Mouse (Mus musculus): Measurements from ENCODE around the gene Tars2. TPM values are rescaled to one million over a fixed set of nuclear protein-coding genes. Genes with fewer than 3 reads are reported as not detected.

The Tars2 gene
- total RNA-seq, 2 experiments from 2014 or later: 39.9 to 40.0 TPM

DNA sequence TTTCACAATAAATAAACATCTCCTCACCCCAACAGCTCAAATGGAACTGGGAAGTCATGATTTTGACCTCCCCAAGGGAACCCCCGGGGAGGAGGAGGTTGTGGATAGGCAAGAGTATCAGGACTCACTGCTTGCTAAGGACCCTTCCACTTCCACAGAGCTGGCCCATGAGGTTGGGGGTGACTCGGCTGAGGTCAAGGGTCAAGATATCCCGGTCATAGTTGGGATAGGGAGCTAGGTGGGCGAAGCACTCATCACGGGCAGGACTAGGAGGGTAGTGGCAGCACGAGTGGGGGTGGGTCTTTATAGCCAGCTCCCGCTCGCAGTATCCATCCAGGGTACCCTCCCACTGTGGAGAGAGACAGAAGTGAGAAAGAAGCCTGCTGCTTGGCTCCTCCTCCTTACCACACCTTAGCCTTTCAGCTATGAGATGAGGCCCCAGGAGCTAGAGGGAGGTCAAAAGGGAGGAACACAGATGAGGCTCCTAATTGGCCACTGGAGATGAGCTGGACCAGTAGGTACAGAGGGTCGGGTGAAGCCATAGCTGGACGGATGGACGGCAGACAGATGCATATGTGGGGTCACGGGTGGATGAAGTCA is 24.8 kb downstream of the Tars2 start:
- DNase-seq (ENCODE audit: low spot score in 2 of 2): no peak

DNA sequence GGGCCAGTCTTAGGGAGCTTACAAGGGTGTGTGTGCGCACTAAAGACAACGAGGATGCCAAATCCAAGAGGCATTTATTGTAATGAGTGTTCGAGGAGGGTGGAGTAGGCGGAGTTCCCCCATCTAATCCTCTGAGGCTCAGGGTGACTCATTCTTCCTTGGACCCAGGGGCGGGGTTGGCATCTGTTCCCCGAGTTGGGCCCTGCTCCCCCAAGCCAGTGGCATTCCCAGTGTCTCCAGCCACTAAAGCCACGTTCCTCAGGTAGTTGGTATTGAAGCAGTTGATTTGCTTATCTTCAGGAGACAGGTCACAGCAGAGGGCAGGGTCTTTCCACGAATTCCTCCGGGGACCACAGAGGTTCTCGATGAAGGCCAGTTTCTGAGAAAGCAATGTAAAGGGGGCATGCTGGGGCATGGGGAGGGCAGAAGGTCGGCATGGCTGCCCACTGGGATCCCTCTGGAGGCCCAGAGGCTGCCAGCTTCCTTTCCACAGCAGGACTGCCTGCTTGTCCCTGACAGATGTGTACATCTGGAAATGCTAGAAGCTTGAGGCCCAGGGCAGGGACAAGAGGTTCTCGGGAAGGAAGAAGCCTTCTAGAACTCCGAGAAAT is 25.8 kb downstream of the Tars2 start:
- DNase-seq (ENCODE audit: low spot score in 2 of 2): no peak

GRCm38 (mm10) chr3:95732744-95733521 is 27.1 kb downstream of the Tars2 start:
- DNase-seq (ENCODE audit: low spot score in 2 of 2): peak in 1 of 2 experiments; percentile 28

- DNase-seq (ENCODE audit: low spot score in 2 of 2): no peak
Measured at GRCm38 (mm10) chr3:95732297-95732696, 27.7 kb downstream of the Tars2 start.

- DNase-seq (ENCODE audit: low spot score in 2 of 2): no peak
Measured at GRCm38 (mm10) chr3:95731802-95732201, 28.2 kb downstream of the Tars2 start.

- no peak for DNase-seq (ENCODE audit: low spot score in 2 of 2)
Measured at GRCm38 (mm10) chr3:95730431-95730830, 29.6 kb downstream of the Tars2 start.

DNA sequence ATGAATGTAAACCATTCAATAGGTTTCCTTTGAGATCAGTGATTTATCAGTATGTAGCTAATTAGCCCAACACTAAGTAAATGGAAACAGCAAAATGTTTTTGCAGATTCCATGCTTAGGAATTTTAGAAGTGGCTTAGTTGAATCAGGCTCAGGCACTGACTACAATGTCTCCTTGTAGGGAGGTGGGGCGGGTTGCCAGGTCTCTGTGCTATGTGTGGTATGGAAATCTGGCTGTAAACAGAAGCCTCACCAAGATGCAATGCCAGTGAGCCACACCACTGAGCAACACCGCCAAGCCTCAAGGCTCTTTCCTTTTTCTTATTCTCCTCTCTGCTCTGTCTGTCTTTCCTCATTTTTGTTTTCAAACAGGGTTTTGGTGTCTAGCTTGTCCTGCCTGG is 31.1 kb downstream of the Tars2 start:
- DNase-seq (ENCODE audit: low spot score in 2 of 2): no peak

- no peak for DNase-seq (ENCODE audit: low spot score in 2 of 2)
Measured at GRCm38 (mm10) chr3:95726696-95727358, 33.2 kb downstream of the Tars2 start.

- no peak for DNase-seq (ENCODE audit: low spot score in 2 of 2)
Measured at GRCm38 (mm10) chr3:95725863-95726262, 34.1 kb downstream of the Tars2 start.

- no peak for DNase-seq (ENCODE audit: low spot score in 2 of 2)
Measured at GRCm38 (mm10) chr3:95722386-95722785, 37.6 kb downstream of the Tars2 start.

- no peak for DNase-seq (ENCODE audit: low spot score in 2 of 2)
Measured at GRCm38 (mm10) chr3:95718153-95718552, 41.9 kb downstream of the Tars2 start.

DNA sequence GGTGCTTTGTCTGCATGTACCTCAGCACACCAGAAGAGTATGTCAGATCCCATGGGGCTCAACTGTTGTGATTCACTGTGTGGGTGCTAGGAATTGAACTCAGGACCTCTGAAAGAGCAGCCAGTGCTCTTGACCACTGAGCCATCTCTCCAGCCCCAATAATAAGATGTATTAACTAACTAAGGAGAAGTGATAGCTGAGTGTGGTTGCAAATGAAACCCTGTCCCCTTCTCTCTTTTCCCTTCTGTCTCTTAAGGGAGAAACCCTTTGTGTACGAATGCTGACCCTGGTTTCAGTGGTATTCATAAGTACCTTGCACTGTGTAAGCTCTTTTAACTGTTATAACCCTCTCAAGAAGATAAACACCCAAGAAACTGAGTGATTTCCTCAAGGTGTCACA is 43.9 kb downstream of the Tars2 start:
- DNase-seq (ENCODE audit: low spot score in 2 of 2): no peak

DNA sequence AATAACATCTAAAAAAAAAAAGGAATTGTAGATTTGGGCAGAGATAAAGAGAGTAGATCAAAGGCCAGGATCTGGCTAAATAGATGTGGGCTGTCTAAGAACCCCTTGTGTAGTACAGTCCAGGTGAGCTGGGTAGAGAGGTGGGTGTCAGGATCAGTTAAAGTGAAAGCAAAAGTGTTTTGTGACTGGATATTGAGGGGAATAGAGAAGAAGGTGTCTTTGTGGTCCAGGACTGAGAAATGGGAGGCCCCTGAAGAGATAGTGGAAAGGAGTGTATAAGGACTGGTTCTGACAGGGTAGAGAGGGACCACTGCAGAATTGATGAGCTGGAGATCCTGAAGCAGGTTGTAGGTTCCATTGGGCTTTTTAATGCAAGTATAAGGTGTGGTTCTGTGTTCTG is 50.0 kb downstream of the Tars2 start:
- DNase-seq (ENCODE audit: low spot score in 2 of 2): no peak

DNA sequence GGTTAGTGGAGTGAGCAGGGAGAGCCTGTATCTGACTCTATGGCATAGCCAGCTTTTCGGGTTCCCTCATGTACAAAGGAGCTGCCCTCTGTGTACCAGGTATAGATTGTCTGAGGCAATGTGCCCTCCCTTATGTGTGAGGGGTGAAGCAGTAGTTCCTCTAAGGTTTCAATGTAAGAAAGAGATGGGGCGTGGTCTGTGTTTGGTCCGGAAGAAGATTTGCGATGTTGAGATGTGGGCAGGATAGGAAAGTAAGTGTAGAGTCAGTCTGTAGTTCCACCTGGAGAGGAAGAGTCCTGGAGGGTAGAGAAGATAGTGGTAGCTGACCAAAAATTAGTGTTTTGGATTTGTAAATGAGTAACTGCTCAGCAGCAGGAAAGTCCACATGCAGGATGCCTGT is 51.0 kb downstream of the Tars2 start:
- DNase-seq (ENCODE audit: low spot score in 2 of 2): no peak

- no peak for DNase-seq (ENCODE audit: low spot score in 2 of 2)
Measured at GRCm38 (mm10) chr3:95707497-95707896, 52.5 kb downstream of the Tars2 start.

DNA sequence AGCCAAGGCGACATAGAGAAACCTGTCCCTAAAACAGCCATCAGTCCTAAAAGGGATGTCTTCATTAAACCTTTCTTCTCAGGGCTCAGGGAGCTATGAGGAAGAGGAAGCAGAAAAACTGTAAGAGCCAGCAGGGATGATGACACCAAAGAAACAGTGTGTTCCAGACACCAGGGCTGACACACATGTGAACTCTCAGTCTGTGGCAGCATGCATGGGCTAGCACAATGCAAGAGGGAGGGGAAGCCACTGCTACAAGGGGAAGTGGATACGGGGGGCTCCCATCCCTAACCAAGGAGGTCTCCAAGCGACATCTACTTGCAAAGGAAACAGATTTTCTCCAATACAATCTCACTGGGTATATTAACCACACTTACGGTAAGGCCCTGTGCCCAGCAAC is 53.7 kb downstream of the Tars2 start:
- no peak for DNase-seq (ENCODE audit: low spot score in 2 of 2)

DNA sequence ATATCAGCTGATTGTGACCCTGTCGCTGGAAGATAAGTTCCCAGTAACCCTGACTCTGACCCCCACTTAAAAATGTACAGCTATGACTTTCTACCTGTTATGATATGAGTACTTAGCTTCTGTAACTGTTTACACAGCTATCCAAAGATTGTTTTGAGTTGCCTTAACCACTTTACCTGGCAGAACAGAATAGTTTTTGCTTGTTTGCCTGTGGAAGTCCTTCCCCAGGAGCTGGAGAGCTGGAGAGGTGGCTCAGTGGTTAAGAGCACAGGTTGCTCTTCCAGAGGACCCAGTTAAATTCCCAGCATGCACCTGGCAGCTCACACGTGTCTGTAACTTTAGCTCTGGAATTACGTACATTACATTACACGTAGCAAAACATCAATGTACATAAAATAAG is 55.4 kb downstream of the Tars2 start:
- DNase-seq (ENCODE audit: low spot score in 2 of 2): no peak

DNA sequence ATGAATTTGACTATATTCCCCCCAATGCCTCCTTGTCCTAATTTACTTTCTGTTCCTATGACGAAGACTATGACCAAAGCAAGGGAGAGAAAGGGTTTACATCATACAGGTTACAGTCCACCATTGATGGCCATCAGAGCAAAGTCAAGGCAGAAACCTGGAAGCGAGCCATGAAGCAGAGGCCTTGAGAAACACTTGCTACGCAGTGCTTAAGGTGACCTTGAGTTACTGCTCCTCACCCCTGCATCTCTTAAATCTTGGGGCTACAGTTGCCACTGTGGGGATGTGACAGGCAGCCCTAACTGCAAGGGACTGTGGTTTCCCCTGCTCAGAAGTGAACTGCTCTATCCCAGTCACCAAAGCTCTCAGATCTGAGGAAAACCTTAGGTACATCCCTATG is 56.7 kb downstream of the Tars2 start:
- DNase-seq (ENCODE audit: low spot score in 2 of 2): no peak

DNA sequence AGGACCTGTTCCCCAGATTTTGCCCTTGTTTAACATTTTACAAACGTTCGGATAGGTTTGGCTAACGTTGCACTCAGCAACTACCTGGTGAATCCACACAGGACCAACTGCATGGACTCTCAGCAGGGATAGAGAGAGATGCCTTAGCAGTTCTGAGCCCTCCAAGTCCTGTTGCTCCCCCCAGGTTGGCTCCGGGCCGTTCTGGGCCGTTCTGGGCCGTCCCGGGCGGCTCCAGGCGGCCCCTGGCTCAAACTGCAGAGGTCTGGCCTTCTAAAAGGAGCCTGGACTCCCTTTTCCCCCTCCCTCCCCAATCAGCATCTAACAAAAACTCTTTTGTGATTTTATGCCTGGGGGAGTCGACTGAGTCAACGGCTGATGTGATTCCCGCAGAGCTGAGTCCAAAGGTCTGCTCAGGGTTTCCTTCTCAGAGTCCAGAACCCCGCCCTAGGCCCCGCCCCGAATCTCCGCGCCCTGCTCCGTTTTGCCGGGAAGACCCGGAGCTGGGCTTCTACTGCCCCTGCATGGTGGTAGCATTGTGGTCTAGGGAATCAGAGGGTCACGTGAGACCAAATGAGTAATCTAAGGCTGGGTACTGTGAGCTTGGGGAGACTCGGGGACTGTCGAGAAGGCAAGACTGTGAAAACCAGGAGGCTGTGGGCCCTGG is 58.0 kb downstream of the Tars2 start:
- DNase-seq (ENCODE audit: low spot score in 2 of 2): peak in 1 of 2 experiments; percentile 47

DNA sequence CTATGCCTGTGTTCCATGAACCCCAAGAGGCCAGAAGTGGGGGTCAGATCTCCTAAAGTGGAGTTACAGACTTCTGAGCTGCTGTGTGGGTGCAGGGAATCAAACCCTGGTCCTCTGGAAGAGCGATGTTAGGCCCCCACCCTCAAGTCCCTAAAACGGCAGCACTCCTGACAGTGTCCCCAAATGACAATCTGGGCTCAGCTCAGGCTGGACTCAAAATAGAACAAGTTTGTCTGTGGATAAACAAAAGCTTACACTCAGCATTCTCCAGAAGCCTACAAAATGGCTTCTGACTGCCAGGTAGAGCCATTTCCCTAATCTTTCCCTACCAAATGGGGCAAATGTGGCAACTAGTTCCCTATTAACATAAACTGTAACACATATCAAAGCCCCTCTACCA is 58.9 kb downstream of the Tars2 start:
- DNase-seq (ENCODE audit: low spot score in 2 of 2): no peak

GRCm38 (mm10) chr3:95700233-95700681 is 59.7 kb downstream of the Tars2 start:
- no peak for DNase-seq (ENCODE audit: low spot score in 2 of 2)

All from layer of hippocampus, postnatal 14 days (tissue).